Mouse (Mus musculus) liver, embryonic 14.5 days (tissue): ENCODE data around the gene Ltn1.

Experiments used
- CTCF ChIP-seq: IDR thresholded peaks from 2 replicates; pipeline ENCODE4 v1.5.1; 2016; ENCODE audit warnings: antibody characterized with exemption, low read depth, control low read depth
- EP300 ChIP-seq: IDR thresholded peaks from 2 replicates; pipeline ENCODE4 v1.6.1; 2016; ENCODE audit warnings: antibody characterized with exemption, low read depth

- TF ChIP-seq CTCF (no peak), EP300 (no peak)
Observed at GRCm38 (mm10) chr16:87366445-87366844, 66.0 kb downstream of the Ltn1 start.
